Mouse (Mus musculus) lung, postnatal 0 days (tissue): ENCODE data around the gene Nlrc3.
A peak's percentile ranks its signal among the peaks of the same experiment; 100 is the strongest.

ENCODE experiments used
- CTCF ChIP-seq: IDR thresholded peaks from 2 replicates; pipeline ENCODE4 v1.5.1; 2016; ENCODE audit warnings: antibody characterized with exemption, mild to moderate bottlenecking
- EP300 ChIP-seq: IDR thresholded peaks from 2 replicates; pipeline ENCODE4 v1.6.1; 2016; ENCODE audit warnings: antibody characterized with exemption, mild to moderate bottlenecking, control low read depth

- TF ChIP-seq CTCF (peak; percentile 72), EP300 (no peak)
Measured at GRCm38 (mm10) chr16:4003489-4004398, 27.3 kb upstream of the Nlrc3 start, which contains the start of gene Slx4.
